Mouse (Mus musculus) intestine, postnatal 0 days (tissue): ENCODE measurements around the gene S100a6. TPM values are rescaled to one million over a fixed set of nuclear protein-coding genes. Genes with fewer than 3 reads are reported as not detected.

Source experiments
- ATAC-seq: fragments of 200-750 bp; cut with Nextera tagmentation; 2 replicates; pipeline ENCODE4 v1.8.0; 2017; ENCODE audit warnings: mild to moderate bottlenecking, moderate TSS enrichment, moderate library complexity
- H3K27ac ChIP-seq: fragments of 300-500 bp; sonication (generic); 2 replicates; pipeline ENCODE4 v1.5.1; 2014; ENCODE audit warnings: mild to moderate bottlenecking, low read depth, low read length, moderate library complexity
- H3K27me3 ChIP-seq: fragments of 300-500 bp; sonication (generic); replicated peaks from 2 replicates; pipeline ENCODE4 v1.6.1; 2014; ENCODE audit warnings: low read length, mixed read lengths; ENCODE audit not compliant: control insufficient read depth, insufficient read depth
- H3K36me3 ChIP-seq: fragments of 300-500 bp; sonication (generic); 2 replicates; pipeline ENCODE4 v1.6.1; 2014; ENCODE audit warnings: mild to moderate bottlenecking, moderate library complexity; ENCODE audit not compliant: control insufficient read depth, insufficient read depth
- H3K4me1 ChIP-seq: fragments of 300-500 bp; sonication (generic); replicated peaks from 2 replicates; pipeline ENCODE4 v1.6.1; 2014; ENCODE audit warnings: antibody characterized with exemption, low read length, mixed read lengths; ENCODE audit not compliant: control insufficient read depth, insufficient read depth
- H3K4me2 ChIP-seq: fragments of 300-500 bp; sonication (generic); replicated peaks from 2 replicates; pipeline ENCODE4 v1.6.1; 2014; ENCODE audit warnings: low read depth, mild to moderate bottlenecking, moderate library complexity
- H3K4me3 ChIP-seq: fragments of 300-500 bp; sonication (generic); 2 replicates; pipeline ENCODE4 v1.5.1; 2014; ENCODE audit warnings: low read depth, low read length
- H3K9ac ChIP-seq: fragments of 300-500 bp; sonication (generic); 2 replicates; pipeline ENCODE4 v1.6.1; 2014; ENCODE audit warnings: mild to moderate bottlenecking, low read depth, low read length
- H3K9me3 ChIP-seq: fragments of 300-500 bp; sonication (generic); 2 replicates; pipeline ENCODE4 v1.6.1; 2016; ENCODE audit warnings: mixed run types; ENCODE audit not compliant: control insufficient read depth
- CTCF ChIP-seq: sonication (generic); IDR thresholded peaks from 2 replicates; pipeline ENCODE4 v1.5.1; 2016; ENCODE audit warnings: low read depth, mild to moderate bottlenecking, control low read depth, antibody characterized with exemption, moderate library complexity
- WGBS: fragments of 180-500 bp; shearing (Covaris S2); extraction: QIAGEN DNeasy Blood & Tissue Kit; methylation state at CpG from one replicate; pipeline ENCODE4 v1.1.7; 2014; 5-methylcytosine and 5-hydroxymethylcytosine counted together
- polyA plus RNA-seq: library from polyadenylated mRNA; unstranded; fragments of >200 nt; fragmentation: Nextera tagmentation; extraction: Ambion mirVana; gene quantifications from 2 replicates; pipeline ENCODE4 v1.2.1, GENCODE M21; 2015

S100a6 gene
- polyA plus RNA-seq, 1 experiment from 2014 or later, result 424 TPM

- peak overlapping the region; percentile 45 for H3K4me2 ChIP-seq
- no peaks in the 10 kb centered on the region for H3K9me3 ChIP-seq
- no peaks in the 10 kb centered on the region for H3K27me3 ChIP-seq
- H3K36me3 ChIP-seq, result no peaks in the 10 kb centered on the region
- H3K4me3 ChIP-seq, result 0 out of 2 replicates have a peak overlapping the region, but pooled peaks have one; percentile 12
- peaks cover 5% of the 10 kb centered on the region for H3K4me1 ChIP-seq
- no peak for TF ChIP-seq CTCF
- ATAC-seq, result peak; percentile 87
- 21% methylated on average over 9 of the region's 9 CpGs for WGBS
- 0 out of 2 replicates have a peak overlapping the region, but pooled peaks have one; percentile 13 for H3K9ac ChIP-seq
- H3K27ac ChIP-seq, result peak overlapping the region; percentile 77
Measured at GRCm38 (mm10) chr3:90626266-90627021, 13.8 kb downstream of the S100a6 start.

- H3K9ac ChIP-seq, result no peak overlapping the region
- H3K4me1 ChIP-seq, result peaks cover 5% of the 10 kb centered on the region
Measured at GRCm38 (mm10) chr3:90627366-90627765, 14.7 kb downstream of the S100a6 start.

GRCm38 (mm10) chr3:90627807-90628206, 15.1 kb downstream of the S100a6 start:
- no peak; the same call in 1 of the 2 replicates for ATAC-seq
- H3K27ac ChIP-seq, result no peak overlapping the region

More at GRCm38 (mm10) chr3:90627366-90627765, 14.7 kb downstream of the S100a6 start:
- Histone ChIP-seq H3K4me3 (no peak overlapping the region), H3K9me3 (no peaks in the 10 kb centered on the region), H3K27ac (peak overlapping the region; percentile 77), H3K27me3 (no peaks in the 10 kb centered on the region), H3K36me3 (no peaks in the 10 kb centered on the region), H3K4me2 (peak overlapping the region; percentile 45)
- WGBS, result 70% methylated on average over 5 of the region's 5 CpGs
- TF ChIP-seq CTCF, result no peak
- no peak for ATAC-seq

GRCm38 (mm10) chr3:90629298-90629697, 16.6 kb downstream of the S100a6 start:
- Histone ChIP-seq H3K4me2 (no peak overlapping the region), H3K36me3 (no peaks in the 10 kb centered on the region), H3K4me1 (0 out of 2 replicates have a peak, but pooled peaks cover 5% of the 10 kb centered on the region), H3K27ac (no peak overlapping the region), H3K4me3 (no peak overlapping the region), H3K9me3 (no peaks in the 10 kb centered on the region), H3K27me3 (no peaks in the 10 kb centered on the region), H3K9ac (no peak overlapping the region)
- no peak for ATAC-seq
- no peak for TF ChIP-seq CTCF
- 82% methylated on average over 2 of the region's 2 CpGs for WGBS

More at GRCm38 (mm10) chr3:90627807-90628206, 15.1 kb downstream of the S100a6 start:
- Histone ChIP-seq H3K36me3 (no peaks in the 10 kb centered on the region), H3K4me2 (no peak overlapping the region), H3K9ac (no peak overlapping the region), H3K9me3 (no peaks in the 10 kb centered on the region), H3K4me1 (peaks cover 5% of the 10 kb centered on the region), H3K27me3 (no peaks in the 10 kb centered on the region), H3K4me3 (no peak overlapping the region)
- peak; percentile 98 for TF ChIP-seq CTCF
- WGBS, result 39% methylated on average over 4 of the region's 4 CpGs

GRCm38 (mm10) chr3:90631984-90632383, 19.3 kb downstream of the S100a6 start:
- H3K4me1 ChIP-seq, result no peaks in the 10 kb centered on the region
- H3K27ac ChIP-seq, result no peak overlapping the region
- no peaks in the 10 kb centered on the region for H3K27me3 ChIP-seq
- H3K4me2 ChIP-seq, result no peak overlapping the region
- no peak overlapping the region for H3K4me3 ChIP-seq
- H3K9ac ChIP-seq, result no peak overlapping the region
- WGBS, result 80% methylated on average over 2 of the region's 2 CpGs
- no peaks in the 10 kb centered on the region for H3K9me3 ChIP-seq
- no peak for ATAC-seq
- no peaks in the 10 kb centered on the region for H3K36me3 ChIP-seq
- TF ChIP-seq CTCF, result no peak

GRCm38 (mm10) chr3:90638511-90639275, 26.0 kb downstream of the S100a6 start:
- Histone ChIP-seq H3K27ac (no peak overlapping the region), H3K36me3 (no peaks in the 10 kb centered on the region)

More at GRCm38 (mm10) chr3:90638511-90639275, 26.0 kb downstream of the S100a6 start:
- H3K4me2 ChIP-seq, result no peak overlapping the region
- no peak overlapping the region for H3K9ac ChIP-seq
- WGBS, result 38% methylated on average over 1 of the region's 1 CpGs
- no peak overlapping the region for H3K4me3 ChIP-seq
- H3K27me3 ChIP-seq, result no peaks in the 10 kb centered on the region
- H3K9me3 ChIP-seq, result no peaks in the 10 kb centered on the region
- TF ChIP-seq CTCF, result no peak
- no peak for ATAC-seq
- H3K4me1 ChIP-seq, result no peaks in the 10 kb centered on the region
